Mouse (Mus musculus) stomach, postnatal 0 days (tissue): Measurements from ENCODE around the gene Ube2j2.

ENCODE experiments used
- CTCF ChIP-seq: IDR thresholded peaks from 2 replicates; pipeline ENCODE4 v1.5.1; 2016; ENCODE audit warnings: antibody characterized with exemption, low read depth, mild to moderate bottlenecking, moderate library complexity
- EP300 ChIP-seq: optimal IDR thresholded peaks from 2 replicates; pipeline ENCODE3; 2016; ENCODE audit warnings: antibody characterized with exemption

DNA sequence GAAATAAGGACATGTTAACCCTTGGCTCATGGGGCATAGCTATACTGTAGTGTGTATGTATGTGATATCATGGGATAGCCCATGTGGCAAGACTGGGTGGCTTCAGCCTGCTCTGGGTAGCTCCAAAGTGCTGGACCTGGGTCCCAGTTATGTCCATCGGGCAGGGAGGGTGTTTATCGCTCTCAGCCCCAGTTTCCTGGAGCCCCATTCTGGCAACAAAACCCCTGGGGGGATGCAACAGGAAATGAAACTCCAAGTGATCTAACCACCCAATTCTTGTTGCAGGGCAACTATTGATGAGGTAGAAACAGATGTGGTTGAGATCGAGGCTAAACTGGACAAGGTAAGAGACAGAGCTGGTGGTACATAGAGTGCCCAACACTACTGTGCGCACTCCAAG is 47.8 kb upstream of the Ube2j2 start:
- TF ChIP-seq CTCF, result no peak
- no peak for TF ChIP-seq EP300
